Mouse (Mus musculus) bone marrow macrophage, adult 2 months (primary cell): ENCODE data around the gene Tbx1.

Source experiments
- CTCF ChIP-seq: IDR thresholded peaks from 2 replicates; pipeline ENCODE4 v1.5.1; 2012; ENCODE audit warnings: low read depth, mild to moderate bottlenecking, low read length, moderate library complexity
- POLR2A ChIP-seq: IDR thresholded peaks from 2 replicates; pipeline ENCODE4 v1.6.1; 2012; ENCODE audit warnings: mild to moderate bottlenecking, low read depth, low read length, borderline replicate concordance

DNA sequence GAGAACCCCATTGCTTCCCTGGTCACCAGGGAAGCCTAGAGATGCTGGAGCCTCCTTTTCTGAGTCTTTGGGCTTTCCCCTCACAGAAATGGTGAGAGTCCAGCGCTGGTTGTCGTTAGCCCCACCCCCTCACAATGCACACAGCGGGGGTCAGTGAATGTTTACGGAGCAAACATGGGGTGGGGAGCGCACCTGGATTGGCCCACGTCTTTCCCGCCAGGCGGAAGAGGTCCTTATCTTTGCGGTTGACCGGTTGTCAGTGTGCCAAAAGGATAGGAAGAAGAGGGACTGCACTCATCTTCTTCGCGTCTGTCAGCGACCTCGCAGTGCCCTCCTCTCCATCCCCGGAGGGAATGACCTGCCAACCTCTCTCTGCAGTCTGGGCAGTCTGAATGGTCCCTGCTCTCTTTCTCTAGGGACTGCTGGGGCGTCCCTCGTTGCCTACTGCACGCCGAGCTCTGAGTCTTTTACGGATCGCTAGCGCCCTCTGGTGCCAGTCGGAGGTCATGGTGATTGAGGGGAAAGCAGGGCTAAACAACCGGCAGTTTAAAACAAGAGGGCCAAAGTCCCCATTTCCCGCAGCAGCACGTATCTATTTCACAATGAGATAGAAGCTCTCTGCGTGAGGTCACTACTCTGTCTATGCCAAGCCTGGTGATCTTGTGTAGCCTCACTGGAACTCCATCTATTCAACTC lies 27.0 kb upstream of the Tbx1 start:
- TF ChIP-seq POLR2A (no peak), CTCF (peak; percentile 90)
